Mouse (Mus musculus) CH12.LX (cell line): ENCODE measurements at regions not wholly inside any gene's neighbourhood (a gene's known extent, or its start where the extent isn't known, plus 50 kb on each side); places are given as distances from the start of the nearest gene placed in this dataset.

ENCODE experiments used
- DNase-seq: peaks from one replicate; pipeline ENCODE4 v3.0.0-alpha.2; 2013; ENCODE audit errors: extremely low read depth
- H3K27ac ChIP-seq: 2 replicates; pipeline ENCODE4 v1.5.1; 2012; ENCODE audit warnings: low read depth, mild to moderate bottlenecking, control low read depth, moderate library complexity; ENCODE audit not compliant: insufficient read depth
- H3K27me3 ChIP-seq: replicated peaks from 2 replicates; pipeline ENCODE3; 2012; ENCODE audit warnings: inconsistent platforms
- H3K36me3 ChIP-seq, 2 experiments: replicated peaks in 1 of 2; 2 replicates each; pipeline versions ENCODE3 to v1.6.1; 2012; ENCODE audit warnings: inconsistent platforms in 1 of 2, low read length in 1 of 2, mild to moderate bottlenecking in 1 of 2, mixed read lengths in 1 of 2, moderate library complexity in 1 of 2; ENCODE audit not compliant: control insufficient read depth in 1 of 2, insufficient read depth in 1 of 2
- H3K4me1 ChIP-seq, 2 experiments: 2 replicates each; pipeline ENCODE4 v1.6.1; 2012; ENCODE audit warnings: inconsistent platforms in 1 of 2, moderate library complexity in 1 of 2; ENCODE audit not compliant: insufficient read depth in 2 of 2, control insufficient read depth in 1 of 2
- H3K4me2 ChIP-seq: 2 replicates; pipeline ENCODE4 v1.6.1; 2012; ENCODE audit warnings: low read depth, mild to moderate bottlenecking, control low read depth; ENCODE audit not compliant: poor library complexity, insufficient read depth, severe bottlenecking
- H3K4me3 ChIP-seq, 3 experiments: fragments of 150-350 bp in 1 of 3; sonication (generic) in 1 of 3; replicated peaks in 1 of 3; 2 replicates each; pipeline versions ENCODE3 to v1.5.1; 2011 to 2012; ENCODE audit warnings: low read depth in 2 of 3, low read length in 2 of 3, mild to moderate bottlenecking in 2 of 3, moderate library complexity in 2 of 3, control low read depth in 1 of 3, improper control_type of control experiment in 1 of 3, inconsistent platforms in 1 of 3, mixed read lengths in 1 of 3; ENCODE audit not compliant: poor library complexity in 1 of 3
- H3K79me2 ChIP-seq: replicated peaks from 2 replicates; pipeline ENCODE4 v1.6.1; 2012; ENCODE audit warnings: mild to moderate bottlenecking, moderate library complexity; ENCODE audit not compliant: control insufficient read depth, poor library complexity, insufficient read depth, severe bottlenecking; ENCODE audit errors: extremely low read depth
- H3K9ac ChIP-seq: 2 replicates; pipeline ENCODE4 v1.6.1; 2012; ENCODE audit warnings: low read depth, mild to moderate bottlenecking, control low read depth, moderate library complexity; ENCODE audit not compliant: insufficient read depth
- H3K9me3 ChIP-seq: replicated peaks from 2 replicates; pipeline ENCODE3; 2012; ENCODE audit warnings: low read length, inconsistent platforms, mixed read lengths
- CHD2 ChIP-seq: IDR thresholded peaks from 2 replicates; pipeline ENCODE4 v1.6.1; 2011; ENCODE audit warnings: low read length, improper control_type of control experiment
- CTCF ChIP-seq, 2 experiments: IDR thresholded peaks in 1 of 2; conservative IDR thresholded peaks in 1 of 2; 2 replicates each; pipeline ENCODE4 v1.5.1; 2011 to 2012; ENCODE audit warnings: low read depth in 2 of 2, low read length in 2 of 2, improper control_type of control experiment in 1 of 2, inconsistent platforms in 1 of 2, mild to moderate bottlenecking in 1 of 2, moderate library complexity in 1 of 2
- E2F4 ChIP-seq: IDR thresholded peaks from 2 replicates; pipeline ENCODE4 v1.6.1; 2011; ENCODE audit warnings: low read depth, low read length, improper control_type of control experiment; ENCODE audit not compliant: insufficient replicate concordance
- ELF1 ChIP-seq: IDR thresholded peaks from 2 replicates; pipeline ENCODE4 v1.6.1; 2014; ENCODE audit warnings: low read depth, mild to moderate bottlenecking, inconsistent platforms, low read length, improper control_type of control experiment
- HCFC1 ChIP-seq: IDR thresholded peaks from 2 replicates; pipeline ENCODE4 v1.6.1; 2012; ENCODE audit warnings: low read depth, mild to moderate bottlenecking, inconsistent platforms, low read length, improper control_type of control experiment
- IRF4 ChIP-seq: IDR thresholded peaks from 2 replicates; pipeline ENCODE4 v1.6.1; 2014; ENCODE audit warnings: low read depth, mild to moderate bottlenecking, inconsistent platforms, low read length, improper control_type of control experiment
- JUN ChIP-seq: IDR thresholded peaks from 2 replicates; pipeline ENCODE4 v1.6.1; 2011; ENCODE audit warnings: low read depth, mild to moderate bottlenecking, low read length, improper control_type of control experiment, moderate library complexity; ENCODE audit not compliant: insufficient read depth
- MEF2A ChIP-seq: IDR thresholded peaks from 2 replicates; pipeline ENCODE4 v1.6.1; 2014; ENCODE audit warnings: low read depth, mild to moderate bottlenecking, inconsistent platforms, low read length, improper control_type of control experiment, borderline replicate concordance
- MXI1 ChIP-seq: IDR thresholded peaks from 2 replicates; pipeline ENCODE4 v1.6.1; 2011; ENCODE audit warnings: mild to moderate bottlenecking, low read depth, low read length, improper control_type of control experiment
- POLR2A ChIP-seq: IDR thresholded peaks from 2 replicates; pipeline ENCODE4 v1.6.1; 2011; ENCODE audit warnings: low read depth, mild to moderate bottlenecking, improper control_type of control experiment, low read length
- POLR2AphosphoS2 ChIP-seq: IDR thresholded peaks from 2 replicates; pipeline ENCODE4 v1.6.1; 2011; ENCODE audit warnings: low read depth, low read length, improper control_type of control experiment
- RAD21 ChIP-seq: IDR thresholded peaks from 2 replicates; pipeline ENCODE4 v1.6.1; 2011; ENCODE audit warnings: low read depth, mild to moderate bottlenecking, low read length, improper control_type of control experiment, moderate library complexity
- SIN3A ChIP-seq: IDR thresholded peaks from 2 replicates; pipeline ENCODE4 v1.6.1; 2012; ENCODE audit warnings: low read length, improper control_type of control experiment, inconsistent platforms
- TBP ChIP-seq: conservative IDR thresholded peaks from 2 replicates; pipeline ENCODE4 v1.6.1; 2011; ENCODE audit warnings: low read depth, low read length, improper control_type of control experiment
- ZKSCAN1 ChIP-seq: IDR thresholded peaks from 2 replicates; pipeline ENCODE4 v1.6.1; 2012; ENCODE audit warnings: low read depth, inconsistent platforms, low read length, improper control_type of control experiment, borderline replicate concordance
- ZNF384 ChIP-seq: IDR thresholded peaks from 2 replicates; pipeline ENCODE4 v1.6.1; 2012; ENCODE audit warnings: low read depth, low read length, improper control_type of control experiment, inconsistent platforms
- dilution Hi-C: fragments of 300-500 bp; cut with MboI; formaldehyde crosslinking; loops from 2 replicates; pipeline ENCODE4 v1.14.3; 2020; ENCODE audit warnings: low sequenced_read_pairs; ENCODE audit not compliant: extremely low pct_unique_long_range_greater_than_20kb, extremely low pct_ligation_motif_present
- in situ Hi-C: fragments of 300-500 bp; cut with MboI; formaldehyde crosslinking; loops from 3 replicates; pipeline ENCODE4 v1.14.3; 2019; ENCODE audit warnings: low sequenced_read_pairs, low pct_ligation_motif_present, low pct_unique_long_range_greater_than_20kb, mixed read lengths

DNA sequence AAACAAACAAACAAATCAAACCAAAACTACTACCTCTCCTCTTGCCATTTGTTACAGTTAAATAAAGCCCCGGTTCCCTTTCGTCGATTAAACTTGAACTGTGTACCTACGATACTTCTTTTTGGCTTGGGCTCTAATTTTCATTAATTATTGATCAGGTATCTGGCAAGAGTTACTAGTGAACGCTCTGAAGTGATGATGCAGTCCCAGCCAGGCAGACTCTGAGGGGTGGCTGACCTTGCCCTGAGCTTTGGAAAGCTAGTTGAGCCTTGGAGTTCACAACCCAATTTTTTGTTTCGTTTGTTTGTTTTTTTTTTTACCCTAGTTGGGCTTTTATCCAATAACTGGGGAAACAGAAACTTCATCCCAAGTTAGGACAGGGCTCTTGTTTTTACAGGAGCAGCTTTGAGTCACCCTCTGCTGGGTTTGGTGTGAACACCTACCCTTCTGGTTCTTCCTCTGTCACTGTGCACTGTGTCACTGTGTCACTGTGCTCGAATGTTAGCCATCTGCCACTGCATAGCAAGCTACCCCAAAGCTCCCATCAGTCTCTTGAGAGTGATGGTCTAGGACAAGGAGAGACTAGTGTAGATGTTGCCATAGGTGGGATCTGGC, 93.2 kb upstream of the Stt3b start:
- in situ Hi-C loops (loop anchor here (5.0 kb wide), 1 partner anchor 41 kb away; no protein-coding TSS in a partner anchor), dilution Hi-C loops (no loop called here)
- DNase-seq: no peak
- Histone ChIP-seq H3K79me2 (no peaks in the 10 kb centered on the region), H3K4me2 (no peak overlapping the region), H3K9me3 (no peaks in the 10 kb centered on the region), H3K9ac (no peak overlapping the region), H3K36me3 (no peaks in the 10 kb centered on the region), H3K4me3 (no peak overlapping the region), H3K27ac (no peak overlapping the region), H3K4me1 (peaks cover 0 to 13% of the 10 kb centered on the region in 2 experiments; a peak in 2 of 4 replicates), H3K27me3 (no peaks in the 10 kb centered on the region)
- TF ChIP-seq MEF2A (no peak), POLR2A (no peak), HCFC1 (no peak), JUN (no peak), IRF4 (no peak), RAD21 (no peak)

DNA sequence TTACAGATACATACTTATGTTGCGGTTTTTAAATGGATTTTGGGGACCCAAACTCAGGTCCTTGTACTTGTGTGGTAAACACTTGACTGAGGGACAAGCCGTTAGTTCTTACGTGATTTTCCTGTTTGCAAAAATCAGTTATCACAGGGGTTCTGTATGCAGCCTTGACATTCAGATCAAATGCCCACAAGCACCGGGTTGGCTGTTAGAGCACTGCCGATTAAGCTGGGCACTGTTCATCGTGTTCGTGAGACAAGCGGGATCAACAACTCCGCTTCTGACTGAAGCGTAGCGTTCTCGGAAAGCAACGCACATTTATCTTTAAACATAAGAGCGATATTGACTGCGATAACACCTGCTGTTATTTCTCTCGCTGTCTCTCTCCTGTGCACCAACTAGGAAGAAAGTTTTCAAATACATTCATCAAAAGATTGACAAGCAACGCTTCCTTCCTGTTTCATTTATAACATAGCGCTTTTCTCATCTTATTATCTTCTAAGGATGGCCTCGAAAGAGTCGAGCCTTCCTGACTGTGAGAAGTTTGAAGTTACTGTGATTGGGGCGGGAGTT, 97.8 kb upstream of the Stt3b start:
- H3K4me3 ChIP-seq: no peak overlapping the region
- dilution Hi-C loops (no loop called here), in situ Hi-C loops (no loop called here)
- no peak overlapping the region for H3K4me2 ChIP-seq
- H3K9me3 ChIP-seq: no peaks in the 10 kb centered on the region
- H3K9ac ChIP-seq: no peak overlapping the region
- peaks cover 5 to 10% of the 10 kb centered on the region in 2 experiments; a peak in 3 of 4 replicates for H3K4me1 ChIP-seq
- H3K27me3 ChIP-seq: no peaks in the 10 kb centered on the region
- TF ChIP-seq TBP (no peak), ELF1 (no peak), E2F4 (no peak), HCFC1 (no peak), JUN (no peak), SIN3A (no peak), POLR2AphosphoS2 (no peak), CHD2 (no peak), MXI1 (no peak), ZKSCAN1 (no peak), ZNF384 (no peak), CTCF (conservative IDR thresholded peaks at IDR 0.05 in 1 of 2, IDR thresholded peaks at IDR 0.05 in 1 of 2; ENCODE audit: low read depth in 2 of 2, low read length in 2 of 2) (no peak), POLR2A (no peak)
- no peak for DNase-seq
- no peaks in the 10 kb centered on the region for H3K36me3 ChIP-seq
- no peak overlapping the region for H3K27ac ChIP-seq
- no peaks in the 10 kb centered on the region for H3K79me2 ChIP-seq
